Mouse (Mus musculus): ENCODE results near the gene Reep1.

The Reep1 gene

GRCm38 (mm10) chr6:71783165-71783564, 75.8 kb downstream of the Reep1 start:
- DNase-seq (ENCODE audit: low read depth) = no peak

GRCm38 (mm10) chr6:71788348-71788747, 81.0 kb downstream of the Reep1 start:
- peak; percentile 14 for DNase-seq (ENCODE audit: low read depth)

- DNase-seq (ENCODE audit: low read depth) = no peak
These were observed 84.4 kb downstream of the Reep1 start for GRCm38 (mm10) chr6:71791771-71792170.

- DNase-seq (ENCODE audit: low read depth) = no peak
These were observed 92.0 kb downstream of the Reep1 start for GRCm38 (mm10) chr6:71799391-71799790.

GRCm38 (mm10) chr6:71801011-71801713, 93.8 kb downstream of the Reep1 start:
- no peak for DNase-seq (ENCODE audit: low read depth)

- DNase-seq (ENCODE audit: low read depth) = no peak
These were observed 94.3 kb downstream of the Reep1 start for GRCm38 (mm10) chr6:71801714-71802094.

- DNase-seq (ENCODE audit: low read depth) = no peak
These were observed 96.2 kb downstream of the Reep1 start for GRCm38 (mm10) chr6:71803609-71804008.

- DNase-seq (ENCODE audit: low read depth) = peak; percentile 70
These were observed 96.9 kb downstream of the Reep1 start for GRCm38 (mm10) chr6:71804061-71804829.

GRCm38 (mm10) chr6:71806713-71807112, 99.4 kb downstream of the Reep1 start:
- DNase-seq (ENCODE audit: low read depth) = no peak

GRCm38 (mm10) chr6:71809890-71810289, 102.5 kb downstream of the Reep1 start:
- no peak for DNase-seq (ENCODE audit: low read depth)

GRCm38 (mm10) chr6:71812820-71813219, 105.5 kb downstream of the Reep1 start:
- no peak for DNase-seq (ENCODE audit: low read depth)

GRCm38 (mm10) chr6:71819764-71820292, 112.5 kb downstream of the Reep1 start:
- DNase-seq (ENCODE audit: low read depth) = no peak

- no peak for DNase-seq (ENCODE audit: low read depth)
These were observed 115.7 kb downstream of the Reep1 start for GRCm38 (mm10) chr6:71823085-71823484.

- peak; percentile 86 for DNase-seq (ENCODE audit: low read depth)
These were observed 116.1 kb downstream of the Reep1 start for GRCm38 (mm10) chr6:71823488-71823887.

- no peak for DNase-seq (ENCODE audit: low read depth)
These were observed 116.6 kb downstream of the Reep1 start for GRCm38 (mm10) chr6:71823961-71824360.

GRCm38 (mm10) chr6:71826869-71827268, 119.5 kb downstream of the Reep1 start, which contains the start of gene Mrpl35:
Gene Mrpl35 (minus strand): TSS chr6:71826969.
- no peak for DNase-seq (ENCODE audit: low read depth)

- no peak for DNase-seq (ENCODE audit: low read depth)
These were observed 122.4 kb downstream of the Reep1 start for GRCm38 (mm10) chr6:71829768-71830167.

- peak; percentile 89 for DNase-seq (ENCODE audit: low read depth)
These were observed 123.6 kb downstream of the Reep1 start, which contains the start of gene Immt for GRCm38 (mm10) chr6:71830690-71831580. Gene Immt (plus strand): TSS chr6:71831331.

- DNase-seq (ENCODE audit: low read depth) = peak; percentile 91
These were observed 124.2 kb downstream of the Reep1 start for GRCm38 (mm10) chr6:71831581-71831960.

GRCm38 (mm10) chr6:71836811-71837210, 129.4 kb downstream of the Reep1 start:
- no peak for DNase-seq (ENCODE audit: low read depth)

- DNase-seq (ENCODE audit: low read depth) = no peak
These were observed 132.5 kb downstream of the Reep1 start for GRCm38 (mm10) chr6:71839815-71840214.

Data from c-Kit-positive CD71-negative TER-119-negative erythroid progenitor cells, embryonic 14.5 days (primary cell).